Mouse (Mus musculus): ENCODE data around the gene Aym1.
"Not testable (repeated sequence)": the region's sequence is repeated elsewhere in the genome, so short reads cannot be mapped to it uniquely, and the experiment has no call there.

Aym1 gene

DNA sequence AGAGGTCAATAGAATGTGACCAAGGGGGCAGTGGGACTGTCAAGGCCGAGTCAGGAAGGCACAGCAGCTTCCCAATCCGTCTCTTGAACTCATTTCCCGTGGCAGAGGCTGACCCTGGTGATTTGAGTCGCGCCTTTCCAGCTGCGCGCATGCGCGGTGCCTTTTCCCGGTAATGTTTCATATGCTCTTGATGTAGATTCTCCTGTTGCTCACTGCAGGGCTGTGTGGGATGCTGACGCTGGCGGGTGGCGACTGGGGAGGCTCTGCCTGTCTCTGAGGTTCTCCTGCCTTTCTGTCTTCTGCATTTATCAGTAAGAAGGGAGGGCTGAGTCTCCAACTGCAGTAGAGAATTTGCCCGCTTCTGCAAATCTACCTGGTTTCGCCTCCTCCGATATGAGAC lies 2.8 kb upstream of the Aym1 start:
- DNase-seq (ENCODE audit: low read depth, low spot score): no peak

DNA sequence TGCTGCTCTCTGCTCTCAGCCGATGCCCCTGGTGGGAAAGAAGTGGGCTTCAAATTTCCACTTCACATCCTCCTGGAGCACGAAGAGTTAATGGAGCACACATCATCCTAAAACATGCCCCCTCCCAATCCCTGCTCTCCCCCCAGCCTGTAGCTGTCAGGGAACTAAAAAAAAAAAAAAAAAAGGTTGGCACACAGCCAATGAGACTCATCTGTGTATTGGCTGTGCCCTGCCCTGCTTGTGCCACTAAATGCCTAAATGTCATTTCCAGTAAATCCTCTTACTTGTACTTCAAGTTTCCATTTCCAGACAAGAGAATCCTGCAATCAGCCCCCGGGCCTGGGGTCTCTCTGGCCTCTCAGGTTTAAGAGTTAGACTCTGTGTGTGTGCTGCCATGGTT lies 562 bp downstream of the Aym1 start:
- no peak for DNase-seq (ENCODE audit: low read depth, low spot score)

DNA sequence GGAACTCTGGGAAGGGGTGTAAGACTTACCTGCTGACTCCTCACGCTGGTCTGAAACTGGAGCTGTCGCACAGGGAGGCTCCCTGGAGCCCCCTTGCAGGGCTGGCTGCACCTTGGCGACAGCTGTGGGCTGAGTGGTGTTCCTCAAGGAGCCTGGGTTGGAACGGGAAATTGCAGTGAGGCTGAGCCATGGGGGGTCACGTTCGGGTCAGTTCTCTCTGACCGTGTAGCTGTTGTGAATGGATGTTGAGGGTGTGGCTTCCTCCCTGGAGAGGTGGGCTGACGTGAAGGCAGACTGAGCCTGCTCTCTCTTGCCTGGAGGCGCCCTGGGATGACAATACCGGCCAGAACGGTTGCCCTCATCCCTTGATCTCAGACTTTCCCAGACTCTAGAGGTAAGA lies 1.7 kb downstream of the Aym1 start:
- no peak for DNase-seq (ENCODE audit: low read depth, low spot score)

DNA sequence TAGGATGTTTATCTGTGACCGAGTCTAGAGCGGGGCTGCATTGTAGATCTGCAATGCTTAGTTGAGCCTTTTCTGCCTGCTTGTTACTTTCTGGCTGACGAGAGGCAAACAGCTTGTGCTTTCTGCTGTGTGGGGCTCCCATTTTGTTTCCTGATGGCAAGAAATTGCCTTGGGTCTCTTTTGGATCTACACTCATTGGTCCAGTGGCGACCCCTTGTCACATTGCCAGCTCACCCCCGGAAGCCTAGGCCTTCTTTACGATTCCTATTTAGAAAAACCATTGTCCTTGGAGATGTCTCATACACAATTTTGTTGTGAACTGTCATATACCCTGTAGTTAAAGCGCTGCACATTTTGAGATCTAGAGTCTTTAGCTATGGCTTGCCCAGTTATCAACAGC lies 4.2 kb downstream of the Aym1 start:
- no peak for DNase-seq (ENCODE audit: low read depth, low spot score)

DNA sequence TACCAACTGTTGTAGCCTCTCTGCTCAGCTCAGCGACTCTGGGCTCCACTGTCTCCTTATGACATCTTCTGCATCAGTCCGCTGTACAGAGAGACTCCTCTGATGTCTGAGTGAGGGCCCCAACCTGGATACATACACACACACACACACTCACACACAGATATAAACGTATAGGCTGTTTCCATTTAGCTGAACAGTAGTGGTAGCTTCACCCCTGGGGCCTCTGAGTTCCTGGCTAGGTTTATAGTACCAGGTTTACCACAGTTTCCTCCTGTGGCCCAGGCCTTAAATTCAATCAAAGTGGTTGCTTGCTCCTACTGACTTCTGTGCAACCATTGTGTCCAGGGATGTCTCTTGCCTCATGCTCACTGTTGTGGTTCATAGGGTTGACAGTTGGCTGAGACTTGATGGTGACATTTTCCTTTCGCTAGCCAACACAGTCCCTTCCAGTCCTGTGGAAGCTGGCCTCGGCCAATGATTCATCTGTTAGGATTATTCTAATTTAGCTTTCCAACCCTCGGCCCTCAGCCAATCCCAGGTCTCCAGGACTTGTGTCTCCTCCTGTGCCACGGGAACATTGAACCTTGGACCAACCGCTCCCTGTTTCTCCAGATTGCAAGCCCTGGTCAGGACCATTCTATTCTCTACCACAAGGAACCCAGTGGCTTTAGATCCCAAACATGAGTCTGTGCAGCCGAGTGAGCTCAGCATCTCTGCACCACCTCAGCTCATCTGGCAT lies 5.3 kb downstream of the Aym1 start:
- DNase-seq (ENCODE audit: low read depth, low spot score): no peak

- DNase-seq (ENCODE audit: low read depth, low spot score): no peak
Observed at GRCm38 (mm10) chr5:113363177-113363576, 6.1 kb downstream of the Aym1 start.

GRCm38 (mm10) chr5:113365921-113366320 lies 8.8 kb downstream of the Aym1 start:
- peak; percentile 1 for DNase-seq (ENCODE audit: low read depth, low spot score)

GRCm38 (mm10) chr5:113367726-113368125 lies 10.6 kb downstream of the Aym1 start:
- DNase-seq (ENCODE audit: low read depth, low spot score): not testable (repeated sequence)

DNA sequence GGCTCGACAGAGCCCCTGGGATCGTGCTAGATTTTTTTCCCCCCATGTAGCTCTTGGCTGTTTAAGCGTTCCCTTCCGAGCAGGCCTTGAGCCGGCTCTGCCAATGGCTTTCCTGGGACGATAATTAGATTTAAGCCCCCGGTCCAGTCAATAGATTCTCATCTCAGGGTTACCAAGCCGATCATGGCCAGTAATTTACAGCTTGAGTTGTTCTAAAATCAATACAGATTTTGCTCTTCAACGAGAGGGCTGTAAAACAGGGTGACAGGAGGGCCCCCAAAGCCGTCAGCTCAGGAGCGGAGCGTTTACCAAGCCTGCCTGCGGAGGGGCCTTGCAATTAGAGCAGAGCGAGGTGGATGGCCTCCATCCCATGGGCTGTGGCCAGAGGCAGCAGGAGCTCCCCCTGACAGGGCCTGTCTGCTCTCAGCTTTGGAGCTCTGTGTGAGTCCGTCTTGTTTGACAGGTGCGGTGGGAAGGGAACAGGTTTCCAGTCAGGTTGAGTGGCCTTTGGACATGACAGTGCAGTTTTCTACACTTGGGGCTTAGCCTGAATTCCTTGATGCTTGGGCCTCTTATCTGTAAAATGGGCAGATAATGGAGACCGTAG lies 12.3 kb downstream of the Aym1 start:
- no peak for DNase-seq (ENCODE audit: low read depth, low spot score)

DNA sequence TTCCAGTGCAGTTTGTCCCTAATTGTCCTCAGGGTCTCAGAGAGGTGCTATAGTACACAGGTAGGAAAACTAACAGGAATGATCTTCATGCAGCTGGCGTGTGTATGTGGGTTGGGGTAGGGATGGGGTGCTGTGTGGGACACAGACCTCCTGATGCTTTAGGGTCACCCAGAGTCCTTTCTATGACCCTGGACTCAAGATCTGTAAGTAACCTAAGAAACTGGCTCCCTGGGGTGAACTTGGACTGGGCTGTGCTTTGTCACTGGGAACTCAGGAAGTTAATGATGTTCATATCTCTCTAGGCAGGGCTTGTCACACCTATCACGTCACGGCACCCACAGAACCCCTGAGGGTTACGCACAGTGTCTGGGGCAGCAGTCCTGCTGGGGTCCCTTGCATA lies 15.4 kb downstream of the Aym1 start:
- DNase-seq (ENCODE audit: low read depth, low spot score): no peak

GRCm38 (mm10) chr5:113372995-113373950 lies 16.2 kb downstream of the Aym1 start:
- no peak for DNase-seq (ENCODE audit: low read depth, low spot score)

- DNase-seq (ENCODE audit: low read depth, low spot score): no peak
Observed at GRCm38 (mm10) chr5:113374290-113374689, 17.2 kb downstream of the Aym1 start.

GRCm38 (mm10) chr5:113375783-113376182 lies 18.7 kb downstream of the Aym1 start:
- no peak for DNase-seq (ENCODE audit: low read depth, low spot score)

GRCm38 (mm10) chr5:113376292-113376691 lies 19.2 kb downstream of the Aym1 start:
- no peak for DNase-seq (ENCODE audit: low read depth, low spot score)

DNA sequence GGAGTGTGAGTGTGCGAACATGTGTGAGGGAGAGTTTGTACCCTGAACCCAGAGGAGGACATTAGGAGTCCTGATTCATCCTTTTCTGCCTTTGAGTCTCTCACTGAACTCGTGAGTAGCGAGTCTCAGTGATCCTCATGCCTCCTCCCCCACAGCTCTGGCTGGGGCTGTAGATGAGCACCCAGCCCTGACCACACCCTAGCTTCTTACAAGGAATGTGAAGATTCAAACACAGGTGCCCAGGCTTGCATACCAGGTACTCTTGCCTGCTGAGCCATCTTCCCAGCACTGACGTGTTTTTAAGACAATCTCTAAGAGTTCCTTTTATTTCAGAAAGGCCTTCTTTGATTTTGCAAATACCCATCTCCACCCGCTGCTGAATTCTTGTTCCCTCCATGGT lies 22.3 kb downstream of the Aym1 start:
- DNase-seq (ENCODE audit: low read depth, low spot score): no peak

DNA sequence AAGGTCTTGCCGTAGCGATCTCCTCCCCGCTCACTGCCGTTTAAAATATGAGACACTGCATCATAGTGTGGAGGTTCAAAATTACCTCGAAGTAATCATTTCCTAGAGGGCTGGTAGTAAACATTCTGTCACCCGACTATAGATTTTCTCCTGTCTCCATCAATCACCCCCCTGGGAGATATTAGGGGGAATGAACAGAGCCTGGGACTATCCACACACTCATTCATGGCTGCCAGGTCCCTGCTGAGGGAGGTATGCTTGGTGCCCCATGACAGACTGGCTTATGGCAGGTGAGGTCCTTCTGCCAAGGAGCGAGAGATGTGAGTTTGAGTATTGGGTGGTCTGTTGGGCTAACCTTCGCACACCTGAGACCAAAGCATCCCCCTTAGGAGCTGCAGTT lies 23.5 kb downstream of the Aym1 start:
- DNase-seq (ENCODE audit: low read depth, low spot score): no peak

GRCm38 (mm10) chr5:113382580-113382979 lies 25.5 kb downstream of the Aym1 start:
- DNase-seq (ENCODE audit: low read depth, low spot score): no peak

GRCm38 (mm10) chr5:113393766-113394165 lies 36.7 kb downstream of the Aym1 start:
- DNase-seq (ENCODE audit: low read depth, low spot score): no peak

DNA sequence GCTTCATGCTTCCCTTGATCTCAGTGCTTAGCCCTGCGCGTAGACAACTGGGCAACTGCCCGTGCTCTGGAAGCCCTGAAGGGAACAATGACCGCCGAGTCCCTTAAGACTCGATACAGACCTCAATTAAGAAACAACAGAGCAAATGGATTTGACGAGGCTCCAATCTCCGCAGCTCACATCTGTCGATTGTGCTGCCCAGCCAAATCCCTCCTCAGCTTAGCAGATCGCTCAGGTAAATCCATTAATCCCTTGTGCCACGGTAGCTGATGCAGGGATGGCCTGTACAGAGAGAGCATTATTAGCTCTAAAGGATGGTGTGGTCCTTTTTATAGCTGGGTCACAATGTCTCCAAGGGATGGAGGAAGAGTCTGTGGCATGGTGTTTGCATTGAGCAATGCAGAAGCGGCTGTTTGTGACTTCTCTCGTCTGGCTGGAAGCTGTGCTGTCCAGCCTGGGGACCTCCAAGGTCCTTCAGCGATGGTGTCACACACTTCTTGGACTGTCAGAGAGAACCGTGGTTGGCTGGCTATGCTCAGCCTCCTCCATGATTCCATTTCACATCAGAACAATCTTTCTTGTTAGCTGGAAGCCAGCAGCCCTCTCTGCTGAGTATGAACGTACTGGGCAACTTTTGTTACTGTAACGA lies 39.3 kb downstream of the Aym1 start:
- DNase-seq (ENCODE audit: low read depth, low spot score): no peak

GRCm38 (mm10) chr5:113397443-113398317 lies 40.6 kb downstream of the Aym1 start:
- DNase-seq (ENCODE audit: low read depth, low spot score): no peak

GRCm38 (mm10) chr5:113402702-113403101 lies 45.6 kb downstream of the Aym1 start:
- DNase-seq (ENCODE audit: low read depth, low spot score): no peak
